In genomic region chr7:29162294-29162693, GRCm38 (mm10) we compare ENCODE assay signal across 19 mouse cellular contexts. TPM values are rescaled to one million over a fixed set of nuclear protein-coding genes. Genes with fewer than 3 reads are reported as not detected.
DNase-seq lines count a peak whose midpoint lies in the region; ATAC-seq and TF ChIP-seq lines count a peak whose summit lies in the region.
"Had no signal": no experiment of that assay in that cellular context is flagged by ENCODE, and none has a peak within 500 bp of the region (broad histone marks: within the 10 kb centered on the region; RNA-seq: fewer than 3 reads in every experiment).

No protein-coding gene starts in this region.

- no peak overlapping the region for H3K4me3 ChIP-seq in kidney, embryonic 16.5 days (ENCODE audit: low read length)
- no peak overlapping the region for H3K4me3 ChIP-seq in lung, embryonic 16.5 days (ENCODE audit: low read length)
- no peak overlapping the region for H3K4me3 ChIP-seq in intestine, postnatal 0 days (ENCODE audit: low read depth, low read length)
- H3K4me3 ChIP-seq: forebrain, embryonic 13.5 days had no signal

- H3K4me2 ChIP-seq in kidney, embryonic 16.5 days (replicated peaks; ENCODE audit: low read depth, low read length), result no peak overlapping the region
- H3K4me2 ChIP-seq in lung, embryonic 16.5 days (ENCODE audit: low read depth, low read length), result 0 out of 2 replicates have a peak overlapping the region, but pooled peaks have one; percentile 14
- 0 out of 2 replicates have a peak overlapping the region, but pooled peaks have one; percentile 13 for H3K4me2 ChIP-seq in intestine, postnatal 0 days (replicated peaks; ENCODE audit: low read depth)
- H3K4me2 ChIP-seq: forebrain, embryonic 13.5 days; hindbrain, embryonic 14.5 days; midbrain, embryonic 11.5 days had no signal

- 0 out of 2 replicates have a peak overlapping the region, but pooled peaks have one; percentile 17 for H3K27ac ChIP-seq in kidney, embryonic 16.5 days (ENCODE audit: low read length)
- peak overlapping the region; percentile 57 for H3K27ac ChIP-seq in lung, embryonic 16.5 days (ENCODE audit: low read length)
- no peak overlapping the region for H3K27ac ChIP-seq in intestine, postnatal 0 days (ENCODE audit: low read depth, low read length)
- H3K27ac ChIP-seq: forebrain, embryonic 13.5 days; hindbrain, embryonic 14.5 days had no signal

- ATAC-seq in kidney, embryonic 16.5 days (ENCODE audit: low FRiP score, low TSS enrichment), result no peak
- peak; percentile 34; the same call in 1 of the 2 replicates for ATAC-seq in lung, embryonic 16.5 days (ENCODE audit: low read depth)
- ATAC-seq in intestine, postnatal 0 days, result no peak
- ATAC-seq in frontal cortex, adult (ENCODE audit: low TSS enrichment), result no peak
- ATAC-seq: forebrain, embryonic 13.5 days; midbrain, embryonic 16.5 days had no signal

- DNase-seq in kidney, adult 8-10 months, result no peak
- no peak for DNase-seq in lung, postnatal 14 days
- DNase-seq in urinary bladder, adult 18-20 months (ENCODE audit: low spot score in 2 of 2), result no peak
- DNase-seq: cerebellum, adult 18-20 months; cerebellum, postnatal 10 days; gastrocnemius, postnatal 36 days; heart, adult 18-20 months; layer of hippocampus, postnatal 36 days; left cerebral cortex, postnatal 4 days; spleen, adult 18-20 months had no signal

- peaks cover 10% of the 10 kb centered on the region for H3K4me1 ChIP-seq in kidney, embryonic 16.5 days (ENCODE audit: insufficient read depth, low read length)
- 0 out of 2 replicates have a peak, but pooled peaks cover 2% of the 10 kb centered on the region for H3K4me1 ChIP-seq in lung, embryonic 16.5 days (replicated peaks; ENCODE audit: control insufficient read depth, insufficient read depth, low read length)
- no peaks in the 10 kb centered on the region for H3K4me1 ChIP-seq in intestine, postnatal 0 days (replicated peaks; ENCODE audit: control insufficient read depth, insufficient read depth, low read length)

- TF ChIP-seq CTCF in intestine, postnatal 0 days (IDR thresholded peaks at IDR 0.05; ENCODE audit: low read depth), result no peak

- peaks cover 4% of the 10 kb centered on the region for H3K36me3 ChIP-seq in kidney, embryonic 16.5 days (ENCODE audit: insufficient read depth, low read length)
- H3K36me3 ChIP-seq in lung, embryonic 16.5 days (ENCODE audit: control insufficient read depth, insufficient read depth, low read length), result no peaks in the 10 kb centered on the region
- no peaks in the 10 kb centered on the region for H3K36me3 ChIP-seq in intestine, postnatal 0 days (ENCODE audit: control insufficient read depth, insufficient read depth)

- 78% methylated on average over 5 of the region's 5 CpGs for WGBS in kidney, embryonic 16.5 days
- 41% methylated on average over 5 of the region's 5 CpGs for WGBS in lung, embryonic 16.5 days
- WGBS in intestine, postnatal 0 days, result 58% methylated on average over 5 of the region's 5 CpGs

- no peaks in the 10 kb centered on the region for H3K9me3 ChIP-seq in kidney, embryonic 16.5 days (ENCODE audit: low read length)
- H3K9me3 ChIP-seq in lung, embryonic 16.5 days (ENCODE audit: control insufficient read depth, low read length), result no peaks in the 10 kb centered on the region
- H3K9me3 ChIP-seq in intestine, postnatal 0 days (ENCODE audit: control insufficient read depth), result no peaks in the 10 kb centered on the region
- H3K9me3 ChIP-seq: forebrain, embryonic 13.5 days had no signal

- no peak overlapping the region for H3K9ac ChIP-seq in kidney, embryonic 16.5 days (replicated peaks; ENCODE audit: low read length)
- H3K9ac ChIP-seq in lung, embryonic 16.5 days (ENCODE audit: low read length), result no peak overlapping the region
- H3K9ac ChIP-seq in intestine, postnatal 0 days (ENCODE audit: low read depth, low read length), result no peak overlapping the region
- H3K9ac ChIP-seq: forebrain, embryonic 13.5 days; hindbrain, embryonic 14.5 days had no signal

- H3K27me3 ChIP-seq in kidney, embryonic 16.5 days (ENCODE audit: insufficient read depth, low read length), result peaks cover 18% of the 10 kb centered on the region
- H3K27me3 ChIP-seq in lung, embryonic 16.5 days (ENCODE audit: control insufficient read depth, insufficient read depth, low read depth, low read length), result peaks cover 17% of the 10 kb centered on the region
- H3K27me3 ChIP-seq in intestine, postnatal 0 days (replicated peaks; ENCODE audit: control insufficient read depth, insufficient read depth, low read length), result no peaks in the 10 kb centered on the region

RNA-seq across cellular contexts. Expression of gene Fam98c, which starts 6.3 kb away (rescaled TPM):
- polyA plus RNA-seq in kidney, embryonic 16.5 days (2015; fragmentation: Nextera tagmentation; extraction: Ambion mirVana), result 20.0 and 20.4 TPM in 2 replicates
- polyA plus RNA-seq in lung, embryonic 16.5 days (2015; fragmentation: Nextera tagmentation; extraction: Ambion mirVana), result 17.6 and 21.0 TPM in 2 replicates
- 75.9 and 83.4 TPM in 2 replicates for polyA plus RNA-seq in intestine, postnatal 0 days (2015; fragmentation: Nextera tagmentation; extraction: Ambion mirVana)

RNA-seq across cellular contexts. Expression of gene Ggn, which starts 7.7 kb away (rescaled TPM):
- 0.94 and 1.0 TPM in 2 replicates for polyA plus RNA-seq in kidney, embryonic 16.5 days (2015; fragmentation: Nextera tagmentation; extraction: Ambion mirVana)
- 0.67 and 1.5 TPM in 2 replicates for polyA plus RNA-seq in lung, embryonic 16.5 days (2015; fragmentation: Nextera tagmentation; extraction: Ambion mirVana)
- 0.27 and 0.34 TPM in 2 replicates for polyA plus RNA-seq in intestine, postnatal 0 days (2015; fragmentation: Nextera tagmentation; extraction: Ambion mirVana)
- polyA plus RNA-seq: CD4-positive, CD25-positive, alpha-beta regulatory T cell, adult 4 months had no signal

RNA-seq across cellular contexts. Expression of gene Spred3, which starts 7.9 kb away (rescaled TPM):
- polyA plus RNA-seq in kidney, embryonic 16.5 days (2015; fragmentation: Nextera tagmentation; extraction: Ambion mirVana), result 3.4 and 4.6 TPM in 2 replicates
- 1.2 and 2.0 TPM in 2 replicates for polyA plus RNA-seq in lung, embryonic 16.5 days (2015; fragmentation: Nextera tagmentation; extraction: Ambion mirVana)
- polyA plus RNA-seq in intestine, postnatal 0 days (2015; fragmentation: Nextera tagmentation; extraction: Ambion mirVana), result 0.52 and 0.93 TPM in 2 replicates

RNA-seq across cellular contexts. Expression of gene Psmd8, which starts 18.2 kb away (rescaled TPM):
- polyA plus RNA-seq in kidney, embryonic 16.5 days (2015; fragmentation: Nextera tagmentation; extraction: Ambion mirVana), result 270 and 282 TPM in 2 replicates
- polyA plus RNA-seq in lung, embryonic 16.5 days (2015; fragmentation: Nextera tagmentation; extraction: Ambion mirVana), result 256 and 273 TPM in 2 replicates
- polyA plus RNA-seq in intestine, postnatal 0 days (2015; fragmentation: Nextera tagmentation; extraction: Ambion mirVana), result 205 and 209 TPM in 2 replicates

RNA-seq across cellular contexts. Expression of gene Rasgrp4, which starts 27.6 kb away (rescaled TPM):
- polyA plus RNA-seq in kidney, embryonic 16.5 days (2015; fragmentation: Nextera tagmentation; extraction: Ambion mirVana), result 0.66 and 0.84 TPM in 2 replicates
- 1.4 and 2.3 TPM in 2 replicates for polyA plus RNA-seq in lung, embryonic 16.5 days (2015; fragmentation: Nextera tagmentation; extraction: Ambion mirVana)
- 0.21 and 0.29 TPM in 2 replicates for polyA plus RNA-seq in intestine, postnatal 0 days (2015; fragmentation: Nextera tagmentation; extraction: Ambion mirVana)
